Mouse (Mus musculus) frontal cortex, adult 2 months (tissue): Measurements from ENCODE around the gene Ppp1r21. TPM values are rescaled to one million over a fixed set of nuclear protein-coding genes. Genes with fewer than 3 reads are reported as not detected.

Experiments
- DNase-seq, 2 experiments: peaks; one replicate each; pipeline ENCODE4 v3.0.0; 2022; ENCODE audit warnings: low spot score in 1 of 2; ENCODE audit errors: extremely low spot score in 1 of 2
- polyA plus RNA-seq: library from polyadenylated mRNA; depleted of rRNA; stranded (reverse); fragments of >200 nt; gene quantifications from 2 replicates; pipeline ENCODE4 v1.2.3, GENCODE M21; 2012; rRNA removed

Ppp1r21 gene
- polyA plus RNA-seq, 1 experiment = 79.6 TPM

- DNase-seq = no peak
Observed at GRCm38 (mm10) chr17:88636587-88636986, 106.7 kb downstream of the Ppp1r21 start.

Other genes starting within 250 kb of the Ppp1r21 start
- 7.9 and 9.2 TPM in 2 replicates for gene Foxn2, start 89.4 kb upstream of the Ppp1r21 start, polyA plus RNA-seq
- 3.4 and 4.0 TPM in 2 replicates for gene Ston1, start 67.6 kb downstream of the Ppp1r21 start, polyA plus RNA-seq
- gene Gtf2a1l, start 138.5 kb downstream of the Ppp1r21 start, polyA plus RNA-seq = 0.11 and 0.12 TPM in 2 replicates